Mouse (Mus musculus) cortical plate, adult 2 months (tissue): ENCODE measurements around the gene Adap2.

Source experiments
- CTCF ChIP-seq: fragments of 200-500 bp; IDR thresholded peaks from 2 replicates; pipeline ENCODE4 v1.5.1; 2011; ENCODE audit warnings: mild to moderate bottlenecking, control low read depth, low read length; ENCODE audit not compliant: insufficient read depth; ENCODE audit errors: extremely low read depth
- POLR2A ChIP-seq: fragments of 200-500 bp; IDR thresholded peaks from 2 replicates; pipeline ENCODE4 v1.6.1; 2011; ENCODE audit warnings: mild to moderate bottlenecking, low read length, control low read depth; ENCODE audit not compliant: insufficient read depth; ENCODE audit errors: extremely low read depth

GRCm38 (mm10) chr11:80178316-80178715 is 24.4 kb downstream of the Adap2 start:
- TF ChIP-seq POLR2A (no peak), CTCF (no peak)
